Mouse (Mus musculus): ENCODE data around the gene Cdh23. TPM values are rescaled to one million over a fixed set of nuclear protein-coding genes. Genes with fewer than 3 reads are reported as not detected.
A peak's percentile ranks its signal among the peaks of the same experiment; 100 is the strongest.

The Cdh23 gene
- polyA plus RNA-seq, 1 experiment, result 0.31 TPM

GRCm38 (mm10) chr10:60531349-60531748 lies 164.9 kb downstream of the Cdh23 start:
- WGBS, result 42% methylated on average over 2 of the region's 2 CpGs
- DNase-seq (ENCODE audit: low read depth, low spot score), result peak; percentile 32

- no peak for DNase-seq (ENCODE audit: low read depth, low spot score)
- 56% methylated on average over 10 of the region's 10 CpGs for WGBS
These were observed 165.7 kb downstream of the Cdh23 start for GRCm38 (mm10) chr10:60530633-60531032.

- WGBS, result 76% methylated on average over 7 of the region's 7 CpGs
- no peak for DNase-seq (ENCODE audit: low read depth, low spot score)
These were observed 168.3 kb downstream of the Cdh23 start for GRCm38 (mm10) chr10:60527949-60528348.

- DNase-seq (ENCODE audit: low read depth, low spot score), result no peak
- WGBS, result 71% methylated on average over 8 of the region's 8 CpGs
These were observed 171.2 kb downstream of the Cdh23 start for GRCm38 (mm10) chr10:60525081-60525480.

- DNase-seq (ENCODE audit: low read depth, low spot score), result no peak
- WGBS, result 85% methylated on average over 11 of the region's 11 CpGs
These were observed 180.0 kb downstream of the Cdh23 start for GRCm38 (mm10) chr10:60516286-60516685.

- WGBS, result 11% methylated on average over 4 of the region's 4 CpGs
- no peak for DNase-seq (ENCODE audit: low read depth, low spot score)
These were observed 197.8 kb downstream of the Cdh23 start for GRCm38 (mm10) chr10:60498538-60498937.

GRCm38 (mm10) chr10:60495070-60495469 lies 201.2 kb downstream of the Cdh23 start:
- DNase-seq (ENCODE audit: low read depth, low spot score), result no peak
- 24% methylated on average over 6 of the region's 6 CpGs for WGBS

GRCm38 (mm10) chr10:60491538-60491937 lies 204.8 kb downstream of the Cdh23 start:
- WGBS, result 54% methylated on average over 2 of the region's 2 CpGs
- no peak for DNase-seq (ENCODE audit: low read depth, low spot score)

GRCm38 (mm10) chr10:60481381-60481780 lies 214.9 kb downstream of the Cdh23 start:
- WGBS, result 85% methylated on average over 6 of the region's 6 CpGs
- no peak for DNase-seq (ENCODE audit: low read depth, low spot score)

GRCm38 (mm10) chr10:60474549-60474948 lies 221.7 kb downstream of the Cdh23 start:
- DNase-seq (ENCODE audit: low read depth, low spot score), result no peak
- WGBS, result 49% methylated on average over 5 of the region's 5 CpGs

GRCm38 (mm10) chr10:60473782-60474322 lies 222.4 kb downstream of the Cdh23 start:
- 66% methylated on average over 9 of the region's 9 CpGs for WGBS
- no peak for DNase-seq (ENCODE audit: low read depth, low spot score)

GRCm38 (mm10) chr10:60467752-60468151 lies 228.5 kb downstream of the Cdh23 start:
- DNase-seq (ENCODE audit: low read depth, low spot score), result no peak
- 39% methylated on average over 4 of the region's 4 CpGs for WGBS

GRCm38 (mm10) chr10:60463953-60464647 lies 232.2 kb downstream of the Cdh23 start:
- no peak for DNase-seq (ENCODE audit: low read depth, low spot score)
- WGBS, result 70% methylated on average over 13 of the region's 13 CpGs

- WGBS, result 53% methylated on average over 8 of the region's 8 CpGs
These were observed 239.5 kb downstream of the Cdh23 start for GRCm38 (mm10) chr10:60456662-60457397.

GRCm38 (mm10) chr10:60455193-60455592 lies 241.1 kb downstream of the Cdh23 start:
- DNase-seq (ENCODE audit: low read depth, low spot score), result peak; percentile 31
- 29% methylated on average over 8 of the region's 8 CpGs for WGBS

More at GRCm38 (mm10) chr10:60456662-60457397, 239.5 kb downstream of the Cdh23 start:
- DNase-seq (ENCODE audit: low read depth, low spot score), result no peak

GRCm38 (mm10) chr10:60447186-60447585 lies 249.1 kb downstream of the Cdh23 start:
- no peak for DNase-seq (ENCODE audit: low read depth, low spot score)
- 88% methylated on average over 12 of the region's 12 CpGs for WGBS

- WGBS, result 60% methylated on average over 8 of the region's 8 CpGs
- DNase-seq (ENCODE audit: low read depth, low spot score), result no peak
These were observed 251.2 kb downstream of the Cdh23 start for GRCm38 (mm10) chr10:60445031-60445593.

- 0% methylated on average over 2 of the region's 2 CpGs for WGBS
- no peak for DNase-seq (ENCODE audit: low read depth, low spot score)
These were observed 253.2 kb downstream of the Cdh23 start for GRCm38 (mm10) chr10:60443078-60443477.

GRCm38 (mm10) chr10:60442321-60442720 lies 254.0 kb downstream of the Cdh23 start:
- no peak for DNase-seq (ENCODE audit: low read depth, low spot score)
- 65% methylated on average over 4 of the region's 4 CpGs for WGBS

GRCm38 (mm10) chr10:60432679-60433078 lies 263.6 kb downstream of the Cdh23 start:
- no peak for DNase-seq (ENCODE audit: low read depth, low spot score)
- WGBS, result 18% methylated on average over 4 of the region's 4 CpGs

All from large intestine, adult 2 months (tissue).